ENCODE assay signal across 8 mouse cellular contexts in the genomic region with DNA sequence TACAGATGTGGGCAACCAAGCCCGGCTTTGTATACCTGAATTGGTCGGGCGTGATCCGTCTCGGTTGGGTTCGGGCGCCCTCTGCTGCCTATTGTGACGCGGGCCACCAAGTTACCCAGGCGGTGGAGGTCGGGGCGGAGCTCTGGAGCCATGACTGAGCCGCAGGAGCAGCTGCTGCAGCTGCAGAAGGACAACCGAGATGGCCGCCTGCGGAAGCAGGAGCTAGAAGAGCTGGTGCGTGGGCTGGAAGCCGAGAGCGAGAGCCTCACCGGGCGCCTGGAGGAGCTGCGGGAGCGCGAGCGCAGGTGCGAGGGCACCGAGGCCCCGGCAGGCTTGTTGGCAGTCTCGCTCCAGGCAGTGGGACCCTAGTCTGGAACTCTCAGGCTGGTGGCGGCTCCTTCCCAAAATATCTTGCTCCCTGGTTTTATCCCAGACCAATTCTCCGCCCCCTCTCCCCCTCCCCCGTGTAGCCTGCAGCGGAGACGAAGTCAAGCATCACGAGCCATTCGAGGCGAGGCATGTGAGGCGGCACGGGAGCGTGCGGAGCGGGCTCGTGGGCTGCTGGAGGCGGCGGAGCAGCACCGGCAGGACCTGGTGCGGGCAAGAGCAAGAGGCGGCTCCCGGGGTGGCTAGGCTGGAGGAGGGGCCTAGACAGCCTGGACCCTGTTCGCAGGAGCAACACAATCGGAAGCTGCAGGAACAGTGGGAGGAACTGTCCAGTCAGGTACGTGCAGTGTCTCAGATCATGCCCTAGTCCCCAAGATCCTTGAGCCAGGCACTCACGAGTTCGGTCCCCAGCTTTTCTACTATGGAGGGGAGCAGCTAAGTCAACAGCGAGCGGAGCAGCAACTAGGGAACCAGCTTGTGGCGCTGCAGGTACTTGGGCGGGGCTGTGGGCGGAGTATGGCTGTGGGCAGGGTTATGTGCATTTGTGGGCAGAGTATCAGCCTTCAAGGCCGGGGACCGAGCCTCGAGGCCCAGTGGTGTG. TPM values are rescaled to one million over a fixed set of nuclear protein-coding genes. Genes with fewer than 3 reads are reported as not detected.
DNase-seq lines count a peak whose midpoint lies in the region; ATAC-seq and TF ChIP-seq lines count a peak whose summit lies in the region.

No protein-coding gene starts in this region.

- peak; percentile 79 to 90 for ATAC-seq in hematopoietic stem cell, adult 5-6 weeks (replicated peaks in 1 of 2; ENCODE audit: insufficient read depth in 1 of 2, low FRiP score in 2 of 2, low TSS enrichment in 1 of 2, low read depth in 1 of 2, poor library complexity in 2 of 2, severe bottlenecking in 2 of 2)
- peak; percentile 88 for ATAC-seq in lung, embryonic 16.5 days (ENCODE audit: low read depth)

- H3K27ac ChIP-seq in MEL (ENCODE audit: control insufficient read depth, low read depth, low read length): no peak overlapping the region
- no peak overlapping the region for H3K27ac ChIP-seq in cerebellum, adult 2 months (ENCODE audit: insufficient read depth, low read length)
- peak overlapping the region; percentile 54 for H3K27ac ChIP-seq in lung, embryonic 16.5 days (ENCODE audit: low read length)

- H3K9me3 ChIP-seq in MEL (replicated peaks; ENCODE audit: insufficient read depth, low read length): no peaks in the 10 kb centered on the region
- no peaks in the 10 kb centered on the region for H3K9me3 ChIP-seq in lung, embryonic 16.5 days (ENCODE audit: control insufficient read depth, low read length)

- TF ChIP-seq EP300 in MEL (IDR thresholded peaks at IDR 0.05; ENCODE audit: low read depth in 1 of 2, low read length in 2 of 2): 0 out of 4 replicates have a peak, but pooled peaks of 1 of the 2 experiments have one; percentile 11

- peak; percentile 44 to 45; a peak in 1 of 4 replicates for TF ChIP-seq POLR2A in MEL (IDR thresholded peaks at IDR 0.05; ENCODE audit: control insufficient read depth in 1 of 2, insufficient read depth in 1 of 2, low read depth in 1 of 2, low read length in 2 of 2, poor library complexity in 1 of 2)
- TF ChIP-seq POLR2A in cerebellum, adult 2 months (IDR thresholded peaks at IDR 0.05; ENCODE audit: borderline replicate concordance, insufficient read depth, low read length): 0 out of 2 replicates have a peak, but pooled peaks have one; percentile 12

- peak; percentile 96 for TF ChIP-seq RAD21 in MEL (IDR thresholded peaks at IDR 0.05; ENCODE audit: low read depth, low read length)

- peak; percentile 49 to 99 (median 96) for TF ChIP-seq CTCF in MEL (IDR thresholded peaks at IDR 0.05 in 2 of 3, conservative IDR thresholded peaks at IDR 0.05 in 1 of 3; ENCODE audit: control insufficient read depth in 1 of 3, insufficient read depth in 1 of 3, low read depth in 2 of 3, low read length in 3 of 3, poor library complexity in 1 of 3, severe bottlenecking in 1 of 3)
- TF ChIP-seq CTCF in cerebellum, adult 2 months (IDR thresholded peaks at IDR 0.05; ENCODE audit: borderline replicate concordance, insufficient read depth, low read depth, low read length): peak; percentile 75

- no peaks in the 10 kb centered on the region for H3K27me3 ChIP-seq in MEL (ENCODE audit: control insufficient read depth in 1 of 2, insufficient read depth in 2 of 2, low read length in 2 of 2)
- H3K27me3 ChIP-seq in cerebellum, adult 2 months (ENCODE audit: control insufficient read depth, insufficient read depth, low read length): no peaks in the 10 kb centered on the region
- peaks cover 19% of the 10 kb centered on the region for H3K27me3 ChIP-seq in lung, embryonic 16.5 days (ENCODE audit: control insufficient read depth, insufficient read depth, low read depth, low read length)

- H3K4me2 ChIP-seq in lung, embryonic 16.5 days (ENCODE audit: low read depth, low read length): peak overlapping the region; percentile 99

- H3K36me3 ChIP-seq in MEL (ENCODE audit: control insufficient read depth in 1 of 2, insufficient read depth in 2 of 2, low read length in 2 of 2): no peaks in the 10 kb centered on the region
- H3K36me3 ChIP-seq in lung, embryonic 16.5 days (ENCODE audit: control insufficient read depth, insufficient read depth, low read length): peaks cover 5% of the 10 kb centered on the region

- H3K79me2 ChIP-seq in MEL (ENCODE audit: control insufficient read depth, insufficient read depth, low read length, poor library complexity): no peaks in the 10 kb centered on the region

- H3K4me3 ChIP-seq in MEL (ENCODE audit: control insufficient read depth in 1 of 2, insufficient read depth in 1 of 2, low read depth in 2 of 2, low read length in 2 of 2): peak overlapping the region; percentile 62 to 73
- peak overlapping the region; percentile 56 for H3K4me3 ChIP-seq in cerebellum, adult 2 months (replicated peaks; ENCODE audit: insufficient read depth, low read depth, low read length)
- peak overlapping the region; percentile 71 for H3K4me3 ChIP-seq in lung, embryonic 16.5 days (ENCODE audit: low read length)

- peak overlapping the region; percentile 66 for H3K9ac ChIP-seq in MEL (ENCODE audit: control insufficient read depth, low read depth, low read length, poor library complexity, severe bottlenecking)
- H3K9ac ChIP-seq in lung, embryonic 16.5 days (ENCODE audit: low read length): peak overlapping the region; percentile 69

- H3K4me1 ChIP-seq in MEL (ENCODE audit: control insufficient read depth in 1 of 2, insufficient read depth in 2 of 2, low read length in 2 of 2): 0 out of 4 replicates have a peak, but pooled peaks cover 0 to 4% of the 10 kb centered on the region in 2 experiments
- H3K4me1 ChIP-seq in cerebellum, adult 2 months (ENCODE audit: control insufficient read depth, insufficient read depth, low read length): no peaks in the 10 kb centered on the region
- peaks cover 18% of the 10 kb centered on the region for H3K4me1 ChIP-seq in lung, embryonic 16.5 days (replicated peaks; ENCODE audit: control insufficient read depth, insufficient read depth, low read length)

- 1% methylated on average over 62 of the region's 62 CpGs for WGBS in cerebellum, adult 2 months
- under 1% methylated on average over 62 of the region's 62 CpGs for WGBS in lung, embryonic 16.5 days

- DNase-seq in MEL (ENCODE audit: low read depth, low spot score): peak; percentile 94
- peak; percentile 83 to 91 for DNase-seq in cerebellum, adult 2 months
- peak; percentile 89 for DNase-seq in forelimb bud, embryonic 11.5 days (ENCODE audit: low read depth, low spot score)
- DNase-seq in layer of hippocampus, adult 9-10 months (ENCODE audit: low spot score): peak; percentile 88
- peak; percentile 89 for DNase-seq in ovary, postnatal 10 days (ENCODE audit: low spot score)
- peak; percentile 93 to 97 for DNase-seq in thymus, postnatal 10 days (ENCODE audit: low spot score in 2 of 2)

TF ChIP-seq in MEL, 35 proteins besides CTCF, POLR2A, EP300 and RAD21:
- peak; percentile 59 for TF ChIP-seq SIN3A (IDR thresholded peaks at IDR 0.05; ENCODE audit: low read length)
- TF ChIP-seq TBP (IDR thresholded peaks at IDR 0.05; ENCODE audit: low read depth, low read length): peak; percentile 64; the same call in 1 of the 2 replicates
- TF ChIP-seq ZC3H11A (IDR thresholded peaks at IDR 0.05; ENCODE audit: low read depth, low read length): peak; percentile 96
- TF ChIP-seq GATA1 (IDR thresholded peaks at IDR 0.05; ENCODE audit: low read depth, low read length): no peak
- peak; percentile 78 for TF ChIP-seq MXI1 (IDR thresholded peaks at IDR 0.05; ENCODE audit: low read depth, low read length)
- peak; percentile 24; the same call in 1 of the 2 replicates for TF ChIP-seq ZNF384 (IDR thresholded peaks at IDR 0.05; ENCODE audit: low read depth, low read length)
- TF ChIP-seq UBTF (IDR thresholded peaks at IDR 0.05; ENCODE audit: borderline replicate concordance, insufficient read depth, low read depth, low read length): no peak
- TF ChIP-seq HCFC1 (IDR thresholded peaks at IDR 0.05; ENCODE audit: low read depth, low read length): 0 out of 2 replicates have a peak, but pooled peaks have one; percentile 30
- TF ChIP-seq ZKSCAN1 (IDR thresholded peaks at IDR 0.05; ENCODE audit: low read depth, low read length): peak; percentile 4; the same call in 1 of the 2 replicates
- TF ChIP-seq NRF1 (IDR thresholded peaks at IDR 0.05; ENCODE audit: insufficient read depth, low read depth, low read length, poor library complexity, severe bottlenecking): no peak
- 0 out of 2 replicates have a peak, but pooled peaks have one; percentile 38 for TF ChIP-seq MAZ (IDR thresholded peaks at IDR 0.05; ENCODE audit: low read depth, low read length)
- TF ChIP-seq CHD2 (IDR thresholded peaks at IDR 0.05; ENCODE audit: low read length): no peak
- 0 out of 2 replicates have a peak, but pooled peaks have one; percentile 7 for TF ChIP-seq ETS1 (IDR thresholded peaks at IDR 0.05; ENCODE audit: low read depth, low read length)
- TF ChIP-seq SMC3 (IDR thresholded peaks at IDR 0.05; ENCODE audit: low read depth, low read length): peak; percentile 98

RNA-seq across cellular contexts. Expression of gene Tmem191c, which starts 0.6 kb away (rescaled TPM):
- 2.6 and 3.3 TPM in 2 replicates for total RNA-seq in MEL (2012; rRNA removed)
- polyA plus RNA-seq in MEL (2012; ENCODE audit: insufficient read depth in 1 of 2, insufficient read length in 2 of 2, low read depth in 1 of 2, low replicate concordance in 2 of 2, missing spikeins in 1 of 2): 1 to 10 TPM in 1 of 2 experiments, not detected in 1; 7.5 TPM
- polyA plus RNA-seq in cerebellum, adult 2 months (2012; rRNA removed): 59.3 and 66.9 TPM in 2 replicates
- total RNA-seq in hematopoietic stem cell, adult 5-6 weeks (2017): 12.4 and 27.3 TPM in 2 replicates
- polyA plus RNA-seq in lung, embryonic 16.5 days (2015; fragmentation: Nextera tagmentation; extraction: Ambion mirVana): 8.5 and 9.7 TPM in 2 replicates

RNA-seq across cellular contexts. Expression of gene Hic2, which starts 43.1 kb away (rescaled TPM):
- 5.8 and 5.9 TPM in 2 replicates for total RNA-seq in MEL (2012; rRNA removed)
- 1 to 10 TPM in 1 of 2 experiments, not detected in 1; 9.5 TPM for polyA plus RNA-seq in MEL (2012; ENCODE audit: insufficient read depth in 1 of 2, insufficient read length in 2 of 2, low read depth in 1 of 2, low replicate concordance in 2 of 2, missing spikeins in 1 of 2)
- 4.1 TPM in 2 replicates for polyA plus RNA-seq in cerebellum, adult 2 months (2012; rRNA removed)
- total RNA-seq in hematopoietic stem cell, adult 5-6 weeks (2017): 2.9 and 3.9 TPM in 2 replicates
- 4.1 and 4.5 TPM in 2 replicates for polyA plus RNA-seq in lung, embryonic 16.5 days (2015; fragmentation: Nextera tagmentation; extraction: Ambion mirVana)

RNA-seq across cellular contexts. Expression of gene Serpind1, which starts 54.7 kb away (rescaled TPM):
- not detected in 2 replicates for total RNA-seq in MEL (2012; rRNA removed)
- not detected for polyA plus RNA-seq in MEL (2012; ENCODE audit: insufficient read depth in 1 of 2, insufficient read length in 2 of 2, low read depth in 1 of 2, low replicate concordance in 2 of 2, missing spikeins in 1 of 2)
- 6.0 and 6.5 TPM in 2 replicates for polyA plus RNA-seq in cerebellum, adult 2 months (2012; rRNA removed)
- not detected in 2 replicates for total RNA-seq in hematopoietic stem cell, adult 5-6 weeks (2017)
- 0.70 and 3.3 TPM in 2 replicates for polyA plus RNA-seq in lung, embryonic 16.5 days (2015; fragmentation: Nextera tagmentation; extraction: Ambion mirVana)
